Mouse (Mus musculus): ENCODE measurements around the gene Rfx8.

- TF ChIP-seq TAL1 (IDR thresholded peaks at IDR 0.05; ENCODE audit: low read length): no peak
- no peak for TF ChIP-seq GATA1 (IDR thresholded peaks at IDR 0.05; ENCODE audit: low read length)
These were observed 9.1 kb upstream of the Rfx8 start for GRCm38 (mm10) chr1:39729919-39730318.
